Mouse (Mus musculus): ENCODE data around the gene Skida1.

- TF ChIP-seq CTCF (IDR thresholded peaks at IDR 0.05; ENCODE audit: borderline replicate concordance, extremely low read depth, insufficient read depth, insufficient read length) (no peak), POLR2A (IDR thresholded peaks at IDR 0.05; ENCODE audit: borderline replicate concordance, extremely low read depth, insufficient read depth, insufficient read length, poor library complexity, severe bottlenecking) (no peak)
Observed at GRCm38 (mm10) chr2:18025781-18026115, 23.1 kb downstream of the Skida1 start.
